Mouse (Mus musculus): ENCODE data around the gene Recql.

DNA sequence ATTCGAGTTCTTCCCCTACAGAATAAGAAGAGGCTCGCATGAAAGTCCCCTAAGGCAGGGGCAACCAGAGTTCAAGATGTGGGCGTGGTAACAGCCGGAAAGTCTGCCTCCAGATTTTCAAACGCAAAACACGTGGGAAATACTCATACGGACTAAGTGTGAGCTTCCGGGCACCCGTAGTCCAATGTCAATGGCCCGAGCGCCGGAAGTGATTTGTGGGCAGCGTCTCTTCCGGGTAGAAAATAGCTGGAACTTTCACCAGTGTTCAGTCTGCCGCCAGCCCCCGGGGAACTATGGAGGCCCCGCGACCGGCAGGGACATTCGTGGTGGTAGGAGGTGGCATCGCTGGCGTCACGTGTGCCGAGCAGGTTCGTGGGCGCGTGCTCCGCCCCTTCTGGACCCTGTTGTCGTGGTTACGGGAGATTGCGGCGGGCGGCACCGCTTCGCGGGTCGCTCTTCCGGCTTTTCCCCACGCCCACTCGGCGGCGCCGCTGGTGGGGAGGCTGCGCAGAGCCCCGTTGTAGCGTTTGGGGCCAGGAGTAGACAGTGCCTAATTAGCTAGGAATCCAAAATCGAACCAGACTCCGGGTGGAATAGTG is 41.3 kb downstream of the Recql start, which contains the start of gene Pyroxd1:
- TF ChIP-seq CTCF (IDR thresholded peaks at IDR 0.05; ENCODE audit: control insufficient read depth, insufficient read depth, insufficient read length): no peak
- peak; percentile 91 for TF ChIP-seq MAX (IDR thresholded peaks at IDR 0.05)
- peak; percentile 51 for TF ChIP-seq USF1 (IDR thresholded peaks at IDR 0.05; ENCODE audit: low read depth)
- no peak for TF ChIP-seq MYOD1 (IDR thresholded peaks at IDR 0.05; ENCODE audit: control insufficient read depth, insufficient read length, low read depth)
- TF ChIP-seq CEBPB (IDR thresholded peaks at IDR 0.05; ENCODE audit: low read depth): no peak
- no peak for TF ChIP-seq FOSL1 (IDR thresholded peaks at IDR 0.05; ENCODE audit: insufficient read depth, low read length, poor library complexity, severe bottlenecking)
